ENCODE assay signal across 11 mouse cellular contexts in the genomic region with DNA sequence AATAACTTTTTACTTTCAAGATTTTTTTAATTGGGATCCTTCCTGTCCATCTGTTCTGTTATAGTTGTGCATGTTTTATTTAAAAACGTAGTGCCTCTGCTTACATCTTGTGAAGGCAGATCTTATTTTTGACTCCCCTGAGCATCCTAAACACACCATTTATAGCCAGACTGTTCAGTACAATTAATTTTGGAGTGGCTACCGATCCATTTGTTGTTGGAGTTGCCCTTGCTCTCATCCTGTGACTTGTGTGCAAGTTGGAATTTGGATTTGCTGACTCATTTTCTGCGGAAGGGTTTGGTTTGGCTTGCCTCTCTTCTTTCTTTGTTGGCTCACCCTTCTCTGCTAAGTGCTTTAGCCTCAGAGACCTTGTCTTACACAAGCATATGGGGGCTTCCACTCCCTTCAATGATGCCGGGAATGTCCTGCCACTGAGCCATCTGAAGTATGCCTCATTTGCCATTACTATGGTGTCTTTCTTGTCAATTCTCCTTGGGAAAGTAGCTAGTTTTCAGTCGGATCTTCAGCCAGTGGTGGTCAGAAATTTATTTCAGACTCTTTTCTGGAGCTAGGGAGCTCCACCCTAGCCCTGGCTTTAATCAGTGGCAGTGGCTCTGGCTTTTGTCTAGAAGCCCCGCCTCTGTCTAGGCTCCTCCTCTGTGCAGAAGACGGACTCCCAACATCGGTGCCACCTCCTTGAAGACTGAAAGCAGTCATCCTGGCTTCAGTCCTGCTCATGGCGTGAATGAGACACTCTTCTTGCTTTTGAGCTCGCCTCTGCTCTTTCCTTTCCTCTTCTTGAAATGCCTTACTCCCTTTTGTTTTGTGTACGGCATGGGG.
DNase-seq lines count a peak whose midpoint lies in the region; ATAC-seq lines count a peak whose summit lies in the region.
"Had no signal": no experiment of that assay in that cellular context is flagged by ENCODE, and none has a peak within 500 bp of the region (broad histone marks: within the 10 kb centered on the region; RNA-seq: fewer than 3 reads in every experiment).

No protein-coding gene starts in this region.

- intact Hi-C loops in gastrocnemius, postnatal 36 days (cut with DNase I), result no loop called here
- intact Hi-C loops in heart, postnatal 36 days (cut with DNase I), result no loop called here

- H3K9me3 ChIP-seq in hindbrain, embryonic 16.5 days (ENCODE audit: control insufficient read depth, low read length), result no peaks in the 10 kb centered on the region

- no peak overlapping the region for H3K4me2 ChIP-seq in hindbrain, embryonic 16.5 days (ENCODE audit: low read length)

- no peak overlapping the region for H3K27ac ChIP-seq in hindbrain, embryonic 16.5 days (ENCODE audit: low read depth, low read length)

- no peak for ATAC-seq in hindbrain, embryonic 16.5 days

- no peak overlapping the region for H3K4me3 ChIP-seq in hindbrain, embryonic 16.5 days (ENCODE audit: low read length)
- H3K4me3 ChIP-seq: megakaryocyte, embryonic 14.5 days had no signal

- H3K9ac ChIP-seq in hindbrain, embryonic 16.5 days (ENCODE audit: low read depth, low read length), result no peak overlapping the region

- H3K4me1 ChIP-seq in hindbrain, embryonic 16.5 days (ENCODE audit: control insufficient read depth, insufficient read depth, low read depth, low read length), result no peaks in the 10 kb centered on the region
- H3K4me1 ChIP-seq: megakaryocyte, embryonic 14.5 days had no signal

- WGBS in hindbrain, embryonic 16.5 days, result 84% methylated on average over 11 of the region's 11 CpGs

- H3K27me3 ChIP-seq in hindbrain, embryonic 16.5 days (replicated peaks; ENCODE audit: control insufficient read depth, insufficient read depth, low read length), result no peaks in the 10 kb centered on the region
- H3K27me3 ChIP-seq: megakaryocyte, embryonic 14.5 days had no signal

- no peaks in the 10 kb centered on the region for H3K36me3 ChIP-seq in hindbrain, embryonic 16.5 days (ENCODE audit: control insufficient read depth, insufficient read depth, low read length)

- DNase-seq in embryo, embryonic 11 days, result peak; percentile 21
- no peak for DNase-seq in embryo, embryonic 10 days (ENCODE audit: low spot score)
- peak; percentile 96 for DNase-seq in MN1 (ENCODE audit: low spot score)
- DNase-seq in gastrocnemius, postnatal 36 days, result peak; percentile 15 to 26
- DNase-seq in heart, postnatal 36 days, result peak; percentile 42 to 44
- no peak for DNase-seq in cerebellum, adult 11-12 months
- no peak for DNase-seq in natural killer cell, adult 2 months (ENCODE audit: low spot score in 2 of 2)
- DNase-seq: cerebellum, postnatal 10 days; left cerebral cortex, postnatal 4 days had no signal

Comparison
In these comparisons a context has a peak if more than half of its experiments do, and no peak if none do; other contexts are left out.
1. DNase-seq: peak in embryo, embryonic 11 days (single experiment), MN1 (single experiment), gastrocnemius, postnatal 36 days (2 of 2) and heart, postnatal 36 days (2 of 2); none in embryo, embryonic 10 days (single experiment), cerebellum, adult 11-12 months (single experiment) and natural killer cell, adult 2 months (0 of 2).